ENCODE assay signal across 9 mouse cellular contexts in the genomic region with DNA sequence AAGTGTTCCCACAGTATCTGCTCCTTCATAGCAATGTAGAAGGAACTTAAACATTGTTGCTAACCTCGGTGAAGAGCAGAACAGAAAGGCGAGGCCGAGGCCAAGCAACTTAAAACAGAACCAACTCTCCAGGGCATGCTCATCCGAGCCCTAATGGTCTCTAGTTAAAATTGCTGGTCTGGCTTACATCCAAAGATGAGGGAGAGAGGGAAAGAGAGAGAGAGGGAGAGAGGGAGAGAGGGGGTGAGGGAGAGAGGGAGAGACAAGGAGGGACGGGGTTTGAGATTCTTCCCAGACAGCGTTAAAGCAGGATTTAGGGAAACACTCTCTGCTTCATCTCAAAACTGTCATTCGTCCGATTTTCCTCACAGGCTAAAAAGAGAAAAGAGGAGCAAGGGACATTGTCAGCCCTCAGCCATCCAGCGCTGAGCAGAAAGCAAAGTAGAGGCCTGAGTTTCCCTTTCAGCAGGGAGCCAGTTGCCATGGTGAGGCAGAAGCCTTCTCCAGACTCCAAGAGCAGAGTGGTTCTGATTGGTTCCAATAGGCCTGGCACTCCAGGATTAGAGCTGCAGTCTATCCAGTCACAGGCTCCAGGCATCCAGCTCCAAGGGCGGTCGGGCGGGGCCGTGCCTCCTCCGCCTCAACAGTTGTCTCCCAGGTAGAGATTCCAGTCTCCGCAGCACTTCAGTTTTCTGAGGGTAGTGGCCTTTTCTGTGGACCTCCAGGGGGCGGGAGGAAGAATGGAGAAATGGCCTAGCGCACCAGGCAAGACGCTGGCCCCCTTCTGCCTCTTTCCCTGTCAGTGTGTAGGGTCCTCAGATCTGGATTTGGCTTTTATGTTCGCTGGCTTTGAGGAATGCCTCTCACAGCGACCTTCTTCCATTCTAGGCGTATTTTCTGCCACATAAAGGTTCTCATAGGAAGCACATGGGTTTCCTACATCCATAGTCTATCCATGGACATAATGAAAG.
A peak's percentile ranks its signal among the peaks of the same experiment; 100 is the strongest.
DNase-seq lines count a peak whose midpoint lies in the region; ATAC-seq and TF ChIP-seq lines count a peak whose summit lies in the region.
"Had no signal": no experiment of that assay in that cellular context is flagged by ENCODE, and none has a peak within 500 bp of the region (broad histone marks: within the 10 kb centered on the region; RNA-seq: fewer than 3 reads in every experiment).

No protein-coding gene starts in this region.

- ATAC-seq in kidney, postnatal 0 days (replicated peaks; ENCODE audit: low FRiP score, low read depth) = peak; percentile 71; the same call in 1 of the 2 replicates
- ATAC-seq in hindbrain, embryonic 12.5 days (ENCODE audit: low FRiP score) = peak; percentile 97

- intact Hi-C loops in left cerebral cortex, postnatal 4 days (cut with DNase I) = loop anchor here (5.0 to 10.0 kb wide), 2 partner anchors 86 to 469 kb away; a partner anchor contains a TSS

- no peak overlapping the region for H3K27ac ChIP-seq in kidney, postnatal 0 days
- H3K27ac ChIP-seq in hindbrain, embryonic 12.5 days = peak overlapping the region; percentile 62
- H3K27ac ChIP-seq: liver, embryonic 13.5 days had no signal

- DNase-seq in kidney, postnatal 0 days (ENCODE audit: low spot score) = peak; percentile 27
- DNase-seq in kidney, adult 18-20 months = no peak
- peak; percentile 84 for DNase-seq in embryo, embryonic 11 days
- DNase-seq in left cerebral cortex, postnatal 4 days = peak; percentile 79
- DNase-seq in retina, postnatal 7 days (ENCODE audit: low read depth, low spot score) = peak; percentile 56
- DNase-seq in thymus, postnatal 0 days (ENCODE audit: low spot score) = no peak
- DNase-seq in urinary bladder, postnatal 25 days (ENCODE audit: low spot score) = no peak
- DNase-seq: liver, embryonic 13.5 days had no signal

- H3K27me3 ChIP-seq in kidney, postnatal 0 days (ENCODE audit: insufficient read depth, low read length) = no peaks in the 10 kb centered on the region
- 0 out of 2 replicates have a peak, but pooled peaks cover 4% of the 10 kb centered on the region for H3K27me3 ChIP-seq in hindbrain, embryonic 12.5 days
- H3K27me3 ChIP-seq: liver, embryonic 13.5 days had no signal

- no peak overlapping the region for H3K4me3 ChIP-seq in kidney, postnatal 0 days (replicated peaks; ENCODE audit: low read depth, low read length)
- H3K4me3 ChIP-seq in hindbrain, embryonic 12.5 days = peak overlapping the region; percentile 23
- H3K4me3 ChIP-seq: liver, embryonic 13.5 days had no signal

- no peak overlapping the region for H3K4me2 ChIP-seq in kidney, postnatal 0 days (ENCODE audit: low read length)
- peak overlapping the region; percentile 46 for H3K4me2 ChIP-seq in hindbrain, embryonic 12.5 days (replicated peaks)
- H3K4me2 ChIP-seq: liver, embryonic 13.5 days had no signal

- 0 out of 2 replicates have a peak, but pooled peaks cover under 1% of the 10 kb centered on the region for H3K4me1 ChIP-seq in kidney, postnatal 0 days (replicated peaks; ENCODE audit: insufficient read depth, low read length)
- peaks cover 20% of the 10 kb centered on the region for H3K4me1 ChIP-seq in hindbrain, embryonic 12.5 days

- peak; percentile 20; the same call in 1 of the 2 replicates for TF ChIP-seq CTCF in kidney, postnatal 0 days (IDR thresholded peaks at IDR 0.05; ENCODE audit: low read depth)

- H3K36me3 ChIP-seq in kidney, postnatal 0 days (ENCODE audit: insufficient read depth, low read length) = no peaks in the 10 kb centered on the region
- no peaks in the 10 kb centered on the region for H3K36me3 ChIP-seq in hindbrain, embryonic 12.5 days
- H3K36me3 ChIP-seq: liver, embryonic 13.5 days had no signal

- whole genome bisulfite sequencing in kidney, postnatal 0 days = 26% methylated on average over 21 of the region's 21 CpGs
- 8% methylated on average over 21 of the region's 21 CpGs for WGBS in hindbrain, embryonic 12.5 days

- H3K9ac ChIP-seq in kidney, postnatal 0 days (ENCODE audit: low read depth, low read length) = no peak overlapping the region
- H3K9ac ChIP-seq in hindbrain, embryonic 12.5 days = peak overlapping the region; percentile 35; the same call in 1 of the 2 replicates
- H3K9ac ChIP-seq: liver, embryonic 13.5 days had no signal

- no peaks in the 10 kb centered on the region for H3K9me3 ChIP-seq in kidney, postnatal 0 days (replicated peaks; ENCODE audit: low read length)
- H3K9me3 ChIP-seq in hindbrain, embryonic 12.5 days (replicated peaks) = no peaks in the 10 kb centered on the region
- H3K9me3 ChIP-seq: liver, embryonic 13.5 days had no signal

Comparison
In these comparisons a context has a peak if more than half of its experiments do, and no peak if none do; other contexts are left out.
1. DNase-seq: peak in kidney, postnatal 0 days (single experiment), embryo, embryonic 11 days (single experiment), left cerebral cortex, postnatal 4 days (single experiment) and retina, postnatal 7 days (single experiment); none in kidney, adult 18-20 months (single experiment), thymus, postnatal 0 days (single experiment) and urinary bladder, postnatal 25 days (single experiment).